Mouse (Mus musculus) hindbrain, embryonic 10.5 days (tissue): ENCODE data around the gene Unc119b. TPM values are rescaled to one million over a fixed set of nuclear protein-coding genes. Genes with fewer than 3 reads are reported as not detected.
A peak's percentile ranks its signal among the peaks of the same experiment; 100 is the strongest.
"Not testable (repeated sequence)": the region's sequence is repeated elsewhere in the genome, so short reads cannot be mapped to it uniquely, and the experiment has no call there.

Experiments used
- DNase-seq: peaks from one replicate; pipeline ENCODE4 v3.0.0-alpha.2; 2017; ENCODE audit warnings: low spot score
- H3K27ac ChIP-seq: fragments of 300-500 bp; sonication (generic); 2 replicates; pipeline ENCODE4 v1.5.1; 2016; ENCODE audit warnings: mild to moderate bottlenecking, moderate library complexity
- H3K27me3 ChIP-seq: fragments of 300-500 bp; sonication (generic); 2 replicates; pipeline ENCODE4 v1.6.1; 2016; ENCODE audit warnings: mild to moderate bottlenecking; ENCODE audit not compliant: poor library complexity, insufficient read depth, severe bottlenecking
- H3K36me3 ChIP-seq: fragments of 300-500 bp; sonication (generic); 2 replicates; pipeline ENCODE4 v1.6.1; 2016; ENCODE audit warnings: mild to moderate bottlenecking, moderate library complexity
- H3K4me1 ChIP-seq: fragments of 300-500 bp; sonication (generic); replicated peaks from 2 replicates; pipeline ENCODE4 v1.6.1; 2016; ENCODE audit warnings: mild to moderate bottlenecking
- H3K4me3 ChIP-seq: fragments of 300-500 bp; sonication (generic); 2 replicates; pipeline ENCODE4 v1.5.1; 2016; ENCODE audit warnings: mild to moderate bottlenecking, moderate library complexity
- H3K9me3 ChIP-seq: fragments of 300-500 bp; sonication (generic); 2 replicates; pipeline ENCODE4 v1.6.1; 2016; ENCODE audit warnings: mild to moderate bottlenecking, moderate library complexity
- WGBS: fragments of 180-500 bp; shearing (Covaris S2); methylation state at CpG from one replicate; pipeline ENCODE4 v1.1.7; 2016; 5-methylcytosine and 5-hydroxymethylcytosine counted together
- polyA plus RNA-seq: library from polyadenylated mRNA; unstranded; fragments of >200 nt; fragmentation: Nextera tagmentation; extraction: Ambion mirVana; gene quantifications from 2 replicates; pipeline ENCODE4 v1.2.1, GENCODE M21; 2016

Gene Unc119b
- polyA plus RNA-seq, 1 experiment from 2014 or later = 74.6 TPM

GRCm38 (mm10) chr5:115155831-115156230, 21.1 kb upstream of the Unc119b start:
- Histone ChIP-seq H3K4me1 (peaks cover 71% of the 10 kb centered on the region), H3K27me3 (no peaks in the 10 kb centered on the region), H3K27ac (peak overlapping the region; percentile 66), H3K4me3 (peak overlapping the region; percentile 87), H3K9me3 (no peaks in the 10 kb centered on the region), H3K36me3 (peaks cover 29% of the 10 kb centered on the region)
- DNase-seq = no peak
- WGBS = 50% methylated on average over 5 of the region's 5 CpGs

DNA sequence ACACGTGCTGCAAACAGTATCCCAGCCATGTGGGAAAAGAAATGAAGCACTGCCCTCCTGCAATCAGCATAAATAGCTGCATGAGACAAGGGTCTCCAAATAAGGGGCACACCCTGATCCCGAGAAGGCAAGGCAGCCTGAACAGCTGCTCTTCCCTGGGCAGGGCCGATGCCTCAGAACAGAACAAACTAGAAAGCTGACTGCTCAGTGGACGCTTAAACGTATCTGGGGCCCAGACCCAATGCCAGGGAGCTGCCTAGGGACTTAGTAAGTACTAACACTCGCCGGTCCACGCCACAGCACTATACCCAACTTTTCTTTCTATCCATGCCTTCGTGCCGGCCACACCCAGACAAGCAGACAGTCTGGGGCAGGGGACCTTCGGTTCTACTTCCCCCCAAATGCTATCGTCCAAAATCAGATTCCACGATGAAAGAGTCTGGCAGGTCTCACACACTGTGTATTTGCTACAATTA, 20.4 kb upstream of the Unc119b start:
- Histone ChIP-seq H3K36me3 (peaks cover 35% of the 10 kb centered on the region), H3K27ac (peak overlapping the region; percentile 66), H3K4me1 (peaks cover 67% of the 10 kb centered on the region), H3K4me3 (peak overlapping the region; percentile 87), H3K27me3 (no peaks in the 10 kb centered on the region), H3K9me3 (no peaks in the 10 kb centered on the region)
- WGBS = 81% methylated on average over 13 of the region's 13 CpGs
- DNase-seq = no peak

- Histone ChIP-seq H3K27ac (no peak overlapping the region), H3K4me3 (no peak overlapping the region), H3K27me3 (no peaks in the 10 kb centered on the region), H3K9me3 (no peaks in the 10 kb centered on the region), H3K4me1 (peaks cover 53% of the 10 kb centered on the region), H3K36me3 (peaks cover 64% of the 10 kb centered on the region)
- 64% methylated on average over 8 of the region's 8 CpGs for WGBS
- DNase-seq = no peak
These were observed 17.6 kb upstream of the Unc119b start for GRCm38 (mm10) chr5:115152132-115152956.

GRCm38 (mm10) chr5:115151457-115151856, 16.7 kb upstream of the Unc119b start:
- Histone ChIP-seq H3K36me3 (peaks cover 73% of the 10 kb centered on the region), H3K9me3 (no peaks in the 10 kb centered on the region), H3K4me1 (peaks cover 44% of the 10 kb centered on the region), H3K27me3 (no peaks in the 10 kb centered on the region), H3K27ac (no peak overlapping the region), H3K4me3 (no peak overlapping the region)
- no peak for DNase-seq
- WGBS = 86% methylated on average over 13 of the region's 13 CpGs

- no peak overlapping the region for H3K27ac ChIP-seq
- no peak overlapping the region for H3K4me3 ChIP-seq
- no peaks in the 10 kb centered on the region for H3K27me3 ChIP-seq
- no peaks in the 10 kb centered on the region for H3K9me3 ChIP-seq
- DNase-seq = no peak
- 87% methylated on average over 5 of the region's 5 CpGs for WGBS
- peaks cover 40% of the 10 kb centered on the region for H3K4me1 ChIP-seq
- peaks cover 77% of the 10 kb centered on the region for H3K36me3 ChIP-seq
These were observed 16.2 kb upstream of the Unc119b start for GRCm38 (mm10) chr5:115150991-115151390.

- Histone ChIP-seq H3K9me3 (no peaks in the 10 kb centered on the region), H3K36me3 (peaks cover 84% of the 10 kb centered on the region), H3K4me1 (peaks cover 38% of the 10 kb centered on the region), H3K27ac (no peak overlapping the region), H3K27me3 (no peaks in the 10 kb centered on the region), H3K4me3 (no peak overlapping the region)
- no peak for DNase-seq
- WGBS = 94% methylated on average over 14 of the region's 14 CpGs
These were observed 15.1 kb upstream of the Unc119b start for GRCm38 (mm10) chr5:115149675-115150459.

DNA sequence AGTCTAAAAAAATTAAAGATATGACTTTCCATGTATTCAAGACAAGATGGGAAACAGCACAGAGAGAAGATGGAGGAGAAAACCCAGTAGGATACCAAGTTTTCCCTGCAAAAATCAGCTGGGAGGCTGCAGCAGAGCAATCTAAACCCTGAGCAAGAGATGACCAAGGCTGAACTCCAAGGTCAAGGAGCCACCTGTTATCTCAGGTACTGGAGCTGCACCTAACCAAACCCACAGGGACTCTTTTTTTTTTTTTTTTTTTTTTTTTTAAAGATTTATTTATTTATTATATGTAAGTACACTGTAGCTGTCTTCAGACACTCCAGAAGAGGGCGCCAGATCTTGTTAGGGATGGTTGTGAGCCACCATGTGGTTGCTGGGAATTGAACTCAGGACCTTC, 14.1 kb upstream of the Unc119b start:
- no CpG with 5 or more reads among the region's 1 CpGs for WGBS
- not testable (repeated sequence) for H3K27me3 ChIP-seq, H3K9me3 ChIP-seq, H3K4me3 ChIP-seq, H3K27ac ChIP-seq, DNase-seq
- H3K36me3 ChIP-seq = peaks cover 94% of the 10 kb centered on the region
- H3K4me1 ChIP-seq = peaks cover 28% of the 10 kb centered on the region

- H3K9me3 ChIP-seq = no peaks in the 10 kb centered on the region
- H3K27ac ChIP-seq = no peak overlapping the region
- DNase-seq = no peak
- peaks cover 26% of the 10 kb centered on the region for H3K4me1 ChIP-seq
- no peak overlapping the region for H3K4me3 ChIP-seq
- H3K27me3 ChIP-seq = no peaks in the 10 kb centered on the region
- H3K36me3 ChIP-seq = peaks cover 95% of the 10 kb centered on the region
- 97% methylated on average over 8 of the region's 8 CpGs for WGBS
These were observed 13.6 kb upstream of the Unc119b start for GRCm38 (mm10) chr5:115148378-115148777.

DNA sequence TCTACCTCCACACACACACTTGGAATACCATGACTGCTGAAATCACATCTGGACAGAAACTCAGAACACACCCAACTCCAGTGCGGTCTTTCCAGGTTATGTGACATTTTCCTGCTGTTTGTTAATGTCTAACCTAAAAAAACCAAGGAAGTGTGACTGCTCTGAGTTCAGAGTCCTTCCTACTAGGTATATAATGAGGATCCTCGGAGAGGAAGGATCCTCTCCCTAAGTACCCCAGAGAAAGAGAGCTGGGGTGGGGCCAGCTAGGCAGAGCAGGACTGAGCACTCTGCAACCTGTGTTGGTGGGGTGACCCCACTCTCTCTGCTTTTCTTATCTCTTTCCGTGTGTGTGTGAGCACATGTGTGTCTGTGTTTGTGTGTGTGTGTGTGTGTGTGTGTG, 12.6 kb upstream of the Unc119b start:
- Histone ChIP-seq H3K27me3 (no peaks in the 10 kb centered on the region), H3K36me3 (peaks cover 94% of the 10 kb centered on the region), H3K27ac (no peak overlapping the region), H3K9me3 (no peaks in the 10 kb centered on the region), H3K4me3 (no peak overlapping the region), H3K4me1 (peaks cover 26% of the 10 kb centered on the region)
- DNase-seq = no peak
- 85% methylated on average over 3 of the region's 3 CpGs for WGBS

- H3K27ac ChIP-seq = no peak overlapping the region
- H3K36me3 ChIP-seq = peaks cover 95% of the 10 kb centered on the region
- H3K4me3 ChIP-seq = no peak overlapping the region
These were observed 12.0 kb upstream of the Unc119b start for GRCm38 (mm10) chr5:115146747-115147130.

DNA sequence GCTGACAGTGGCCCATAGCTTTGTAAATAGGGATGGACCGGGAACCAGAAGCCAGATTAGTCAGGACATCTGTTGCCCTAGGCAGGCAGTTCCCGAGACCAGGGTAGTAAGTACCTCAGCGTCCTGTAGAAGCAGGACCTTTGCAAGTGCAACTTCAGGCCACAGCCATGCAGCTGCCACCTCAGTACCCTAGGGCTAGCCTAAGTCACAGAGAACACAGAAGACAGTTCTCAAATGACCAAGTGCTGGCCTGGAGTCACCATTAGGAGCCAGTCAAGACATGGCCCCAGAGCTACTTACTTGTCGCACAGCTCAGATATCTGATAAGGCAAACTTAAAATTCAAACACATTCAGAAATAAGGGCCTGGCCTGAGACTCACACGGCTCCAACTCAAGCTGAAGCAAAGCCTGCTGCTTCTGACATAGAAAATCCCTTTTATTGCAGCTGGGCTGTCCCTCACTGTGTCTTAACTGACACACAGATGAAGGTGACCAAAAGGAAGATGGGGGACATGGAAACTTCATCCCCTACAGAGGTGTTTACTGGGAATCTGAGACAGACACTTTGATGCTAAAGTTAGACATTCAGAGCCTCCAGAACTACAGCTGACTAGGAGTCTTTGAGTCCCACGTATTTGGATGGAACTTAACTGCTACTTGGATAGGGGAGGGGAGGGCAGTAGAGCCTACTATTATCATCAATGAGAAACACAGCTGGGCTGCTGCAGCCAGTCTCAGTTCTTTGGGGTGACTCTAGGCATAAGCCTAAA, 11.4 kb upstream of the Unc119b start:
- Histone ChIP-seq H3K4me3 (no peak overlapping the region), H3K36me3 (peaks cover 90% of the 10 kb centered on the region), H3K4me1 (peaks cover 24% of the 10 kb centered on the region), H3K27ac (no peak overlapping the region), H3K9me3 (no peaks in the 10 kb centered on the region), H3K27me3 (no peaks in the 10 kb centered on the region)
- no peak for DNase-seq
- WGBS = 87% methylated on average over 6 of the region's 6 CpGs

More at GRCm38 (mm10) chr5:115146747-115147130, 12.0 kb upstream of the Unc119b start:
- peaks cover 24% of the 10 kb centered on the region for H3K4me1 ChIP-seq
- H3K27me3 ChIP-seq = no peaks in the 10 kb centered on the region
- H3K9me3 ChIP-seq = no peaks in the 10 kb centered on the region
- DNase-seq = no peak

GRCm38 (mm10) chr5:115145253-115145968, 10.6 kb upstream of the Unc119b start:
- 81% methylated on average over 11 of the region's 11 CpGs for WGBS
- H3K36me3 ChIP-seq = peaks cover 82% of the 10 kb centered on the region
- H3K9me3 ChIP-seq = no peaks in the 10 kb centered on the region
- H3K4me1 ChIP-seq = peaks cover 24% of the 10 kb centered on the region
- H3K4me3 ChIP-seq = no peak overlapping the region
- H3K27ac ChIP-seq = no peak overlapping the region
- no peak for DNase-seq
- no peaks in the 10 kb centered on the region for H3K27me3 ChIP-seq
